11 mouse cellular contexts compared by ENCODE assay signal in genomic region chr5:136533371-136534276, GRCm38 (mm10). TPM values are rescaled to one million over a fixed set of nuclear protein-coding genes. Genes with fewer than 3 reads are reported as not detected.
DNase-seq lines count a peak whose midpoint lies in the region; ATAC-seq and TF ChIP-seq lines count a peak whose summit lies in the region.
"Had no signal": no experiment of that assay in that cellular context is flagged by ENCODE, and none has a peak within 500 bp of the region (broad histone marks: within the 10 kb centered on the region; RNA-seq: fewer than 3 reads in every experiment).

No protein-coding gene starts in this region.

- no peaks in the 10 kb centered on the region for H3K4me1 ChIP-seq in midbrain, embryonic 11.5 days (ENCODE audit: control insufficient read depth, insufficient read depth, low read length)
- H3K4me1 ChIP-seq in midbrain, embryonic 13.5 days (replicated peaks): 0 out of 2 replicates have a peak, but pooled peaks cover 8% of the 10 kb centered on the region
- peaks cover 28% of the 10 kb centered on the region for H3K4me1 ChIP-seq in kidney, postnatal 0 days (replicated peaks; ENCODE audit: insufficient read depth, low read length)
- peaks cover 44% of the 10 kb centered on the region for H3K4me1 ChIP-seq in small intestine, adult 2 months (ENCODE audit: control insufficient read depth, insufficient read depth, insufficient read length, low read length)
- H3K4me1 ChIP-seq in midbrain, embryonic 10.5 days: peaks cover 8% of the 10 kb centered on the region; the same call in 1 of the 2 replicates

- H3K36me3 ChIP-seq in midbrain, embryonic 11.5 days (ENCODE audit: control insufficient read depth, insufficient read depth, low read length): no peaks in the 10 kb centered on the region
- H3K36me3 ChIP-seq in midbrain, embryonic 13.5 days: no peaks in the 10 kb centered on the region
- H3K36me3 ChIP-seq in kidney, postnatal 0 days (ENCODE audit: insufficient read depth, low read length): no peaks in the 10 kb centered on the region
- no peaks in the 10 kb centered on the region for H3K36me3 ChIP-seq in small intestine, adult 2 months (ENCODE audit: control insufficient read depth, insufficient read depth, low read length)
- peaks cover 14% of the 10 kb centered on the region for H3K36me3 ChIP-seq in midbrain, embryonic 10.5 days
- H3K36me3 ChIP-seq: limb, embryonic 15.5 days had no signal

- no peak for DNase-seq in gastrocnemius, adult 2 months
- DNase-seq in gastrocnemius, postnatal 36 days: no peak
- DNase-seq in midbrain, embryonic 11.5 days (ENCODE audit: low spot score, missing footprints): peak; percentile 61
- DNase-seq in kidney, postnatal 0 days (ENCODE audit: low spot score): peak; percentile 62
- no peak for DNase-seq in ovary, postnatal 10 days (ENCODE audit: low spot score)
- DNase-seq in midbrain, embryonic 10.5 days (ENCODE audit: low spot score): no peak
- DNase-seq: cerebellum, adult 18-20 months had no signal

- no peaks in the 10 kb centered on the region for H3K9me3 ChIP-seq in midbrain, embryonic 11.5 days (ENCODE audit: control insufficient read depth, low read length)
- no peaks in the 10 kb centered on the region for H3K9me3 ChIP-seq in midbrain, embryonic 13.5 days
- H3K9me3 ChIP-seq in kidney, postnatal 0 days (replicated peaks; ENCODE audit: low read length): no peaks in the 10 kb centered on the region
- no peaks in the 10 kb centered on the region for H3K9me3 ChIP-seq in midbrain, embryonic 10.5 days (replicated peaks)
- H3K9me3 ChIP-seq: limb, embryonic 15.5 days had no signal

- TF ChIP-seq POLR2A in small intestine, adult 2 months (IDR thresholded peaks at IDR 0.05; ENCODE audit: low read depth, low read length): no peak

- no peak for ATAC-seq in midbrain, embryonic 11.5 days (ENCODE audit: low FRiP score)
- ATAC-seq in midbrain, embryonic 13.5 days: no peak
- no peak for ATAC-seq in kidney, postnatal 0 days (replicated peaks; ENCODE audit: low FRiP score, low read depth)

- WGBS in midbrain, embryonic 11.5 days: 88% methylated on average over 11 of the region's 11 CpGs
- 92% methylated on average over 11 of the region's 11 CpGs for WGBS in midbrain, embryonic 13.5 days
- WGBS in kidney, postnatal 0 days: 55% methylated on average over 11 of the region's 11 CpGs
- WGBS in small intestine, adult 2 months: 25% methylated on average over 11 of the region's 11 CpGs
- WGBS in midbrain, embryonic 10.5 days: 89% methylated on average over 11 of the region's 11 CpGs

- intact Hi-C loops in gastrocnemius, adult 2 months (cut with DNase I): no loop called here
- intact Hi-C loops in gastrocnemius, postnatal 36 days (cut with DNase I): loop anchor here (5.0 kb wide), 1 partner anchor 61 kb away; no protein-coding TSS in a partner anchor

- H3K9ac ChIP-seq in midbrain, embryonic 11.5 days (ENCODE audit: low read length): no peak overlapping the region
- no peak overlapping the region for H3K9ac ChIP-seq in midbrain, embryonic 13.5 days (replicated peaks)
- no peak overlapping the region for H3K9ac ChIP-seq in kidney, postnatal 0 days (ENCODE audit: low read depth, low read length)
- H3K9ac ChIP-seq: limb, embryonic 15.5 days had no signal

- H3K4me3 ChIP-seq in gastrocnemius, adult 2 months: no peak overlapping the region
- no peak overlapping the region for H3K4me3 ChIP-seq in midbrain, embryonic 11.5 days (ENCODE audit: low read depth, low read length)
- H3K4me3 ChIP-seq in midbrain, embryonic 13.5 days (replicated peaks): no peak overlapping the region
- no peak overlapping the region for H3K4me3 ChIP-seq in kidney, postnatal 0 days (replicated peaks; ENCODE audit: low read depth, low read length)
- H3K4me3 ChIP-seq in small intestine, adult 2 months (ENCODE audit: low read depth, low read length): no peak overlapping the region
- H3K4me3 ChIP-seq in midbrain, embryonic 10.5 days: no peak overlapping the region
- H3K4me3 ChIP-seq: left cerebral cortex, adult 2 months; limb, embryonic 15.5 days had no signal

- H3K27ac ChIP-seq in gastrocnemius, adult 2 months: peak overlapping the region; percentile 29; the same call in 1 of the 2 replicates
- H3K27ac ChIP-seq in midbrain, embryonic 11.5 days (ENCODE audit: low read depth, low read length): no peak overlapping the region
- H3K27ac ChIP-seq in midbrain, embryonic 13.5 days: no peak overlapping the region
- peak overlapping the region; percentile 52 for H3K27ac ChIP-seq in kidney, postnatal 0 days
- H3K27ac ChIP-seq in small intestine, adult 2 months (ENCODE audit: insufficient read depth, low read depth, low read length): peak overlapping the region; percentile 62; the same call in 1 of the 2 replicates
- no peak overlapping the region for H3K27ac ChIP-seq in midbrain, embryonic 10.5 days (replicated peaks)
- H3K27ac ChIP-seq: left cerebral cortex, adult 2 months; limb, embryonic 15.5 days had no signal

- H3K4me2 ChIP-seq in midbrain, embryonic 11.5 days: no peak overlapping the region
- H3K4me2 ChIP-seq in midbrain, embryonic 13.5 days (replicated peaks): no peak overlapping the region
- H3K4me2 ChIP-seq in kidney, postnatal 0 days (ENCODE audit: low read length): no peak overlapping the region
- H3K4me2 ChIP-seq: limb, embryonic 15.5 days had no signal

- no peak for TF ChIP-seq CTCF in gastrocnemius, adult 2 months (IDR thresholded peaks at IDR 0.05)
- no peak for TF ChIP-seq CTCF in kidney, postnatal 0 days (IDR thresholded peaks at IDR 0.05; ENCODE audit: low read depth)
- no peak for TF ChIP-seq CTCF in small intestine, adult 2 months (IDR thresholded peaks at IDR 0.05; ENCODE audit: extremely low read depth, insufficient read length, insufficient replicate concordance, low read depth, low read length)

- H3K27me3 ChIP-seq in midbrain, embryonic 11.5 days (ENCODE audit: control insufficient read depth, insufficient read depth, low read length): no peaks in the 10 kb centered on the region
- H3K27me3 ChIP-seq in midbrain, embryonic 13.5 days: no peaks in the 10 kb centered on the region
- no peaks in the 10 kb centered on the region for H3K27me3 ChIP-seq in kidney, postnatal 0 days (ENCODE audit: insufficient read depth, low read length)
- H3K27me3 ChIP-seq in small intestine, adult 2 months (ENCODE audit: control insufficient read depth, insufficient read depth, low read length): no peaks in the 10 kb centered on the region
- no peaks in the 10 kb centered on the region for H3K27me3 ChIP-seq in midbrain, embryonic 10.5 days (ENCODE audit: low read depth, poor library complexity, severe bottlenecking)
- H3K27me3 ChIP-seq: limb, embryonic 15.5 days had no signal

RNA-seq across cellular contexts. Expression of gene Cux1, which starts 33.7 kb away (rescaled TPM):
- 10 to 100 TPM; 80.9 to 88.2 TPM for total RNA-seq in gastrocnemius, adult 2 months (2021)
- total RNA-seq in gastrocnemius, postnatal 36 days (2021): 10 to 100 TPM; 73.6 to 80.1 TPM
- 117 and 130 TPM in 2 replicates for polyA plus RNA-seq in midbrain, embryonic 11.5 days (2014; fragmentation: Nextera tagmentation; extraction: Ambion mirVana)
- polyA plus RNA-seq in midbrain, embryonic 13.5 days (2015; fragmentation: Nextera tagmentation; extraction: Ambion mirVana): 126 TPM in 2 replicates
- 73.4 and 84.0 TPM in 2 replicates for polyA plus RNA-seq in kidney, postnatal 0 days (2015; fragmentation: Nextera tagmentation; extraction: Ambion mirVana)
- polyA plus RNA-seq in small intestine, adult 2 months (2012; rRNA removed): 17.0 and 42.1 TPM in 2 replicates
- 100 and 128 TPM in 2 replicates for polyA plus RNA-seq in midbrain, embryonic 10.5 days (2016; fragmentation: Nextera tagmentation; extraction: Ambion mirVana)

Comparison
In these comparisons a context has a peak if more than half of its experiments do, and no peak if none do; other contexts are left out.
1. DNase-seq: peak in midbrain, embryonic 11.5 days (single experiment) and kidney, postnatal 0 days (single experiment); none in gastrocnemius, adult 2 months (single experiment), gastrocnemius, postnatal 36 days (0 of 2), ovary, postnatal 10 days (single experiment) and midbrain, embryonic 10.5 days (single experiment).
2. H3K27ac ChIP-seq: peak in gastrocnemius, adult 2 months (single experiment), kidney, postnatal 0 days (single experiment) and small intestine, adult 2 months (single experiment); none in midbrain, embryonic 11.5 days (single experiment), midbrain, embryonic 13.5 days (single experiment) and midbrain, embryonic 10.5 days (single experiment).